Mouse (Mus musculus) midbrain, embryonic 16.5 days (tissue): ENCODE data around the gene Trpm1. TPM values are rescaled to one million over a fixed set of nuclear protein-coding genes. Genes with fewer than 3 reads are reported as not detected.

Experiments used
- ATAC-seq: fragments of 200-750 bp; cut with Nextera tagmentation; 2 replicates; pipeline ENCODE4 v1.8.0; 2017; ENCODE audit warnings: moderate TSS enrichment
- H3K27ac ChIP-seq: fragments of 300-500 bp; sonication (generic); 2 replicates; pipeline ENCODE4 v1.5.1; 2014; ENCODE audit warnings: mild to moderate bottlenecking, low read length, mixed read lengths
- H3K27me3 ChIP-seq: fragments of 300-500 bp; sonication (generic); 2 replicates; pipeline ENCODE4 v1.6.1; 2014; ENCODE audit warnings: low read depth, low read length, mixed read lengths; ENCODE audit not compliant: control insufficient read depth, insufficient read depth
- H3K36me3 ChIP-seq: fragments of 300-500 bp; sonication (generic); 2 replicates; pipeline ENCODE4 v1.6.1; 2014; ENCODE audit warnings: mild to moderate bottlenecking, low read length, moderate library complexity, mixed read lengths; ENCODE audit not compliant: control insufficient read depth, insufficient read depth
- H3K4me1 ChIP-seq: fragments of 300-500 bp; sonication (generic); 2 replicates; pipeline ENCODE4 v1.6.1; 2014; ENCODE audit warnings: mild to moderate bottlenecking, low read length, mixed read lengths; ENCODE audit not compliant: control insufficient read depth, insufficient read depth
- H3K4me2 ChIP-seq: fragments of 300-500 bp; sonication (generic); 2 replicates; pipeline ENCODE4 v1.6.1; 2014; ENCODE audit warnings: mild to moderate bottlenecking, low read length, mixed read lengths
- H3K4me3 ChIP-seq: fragments of 300-500 bp; sonication (generic); 2 replicates; pipeline ENCODE4 v1.5.1; 2014; ENCODE audit warnings: low read depth, mild to moderate bottlenecking, low read length, moderate library complexity, mixed read lengths
- H3K9ac ChIP-seq: fragments of 300-500 bp; sonication (generic); 2 replicates; pipeline ENCODE4 v1.6.1; 2014; ENCODE audit warnings: low read depth, low read length, mixed read lengths
- H3K9me3 ChIP-seq: fragments of 300-500 bp; sonication (generic); replicated peaks from 2 replicates; pipeline ENCODE4 v1.6.1; 2014; ENCODE audit warnings: mild to moderate bottlenecking, low read length, mixed read lengths; ENCODE audit not compliant: control insufficient read depth, poor library complexity, severe bottlenecking
- WGBS: fragments of 180-500 bp; shearing (Covaris S2); extraction: QIAGEN DNeasy Blood & Tissue Kit; methylation state at CpG from one replicate; pipeline ENCODE4 v1.1.7; 2014; 5-methylcytosine and 5-hydroxymethylcytosine counted together
- polyA plus RNA-seq: library from polyadenylated mRNA; unstranded; fragments of >200 nt; fragmentation: Nextera tagmentation; extraction: Ambion mirVana; gene quantifications from 2 replicates; pipeline ENCODE4 v1.2.1, GENCODE M21; 2015

Gene Trpm1
- polyA plus RNA-seq, 1 experiment from 2014 or later, result 0.20 TPM

DNA sequence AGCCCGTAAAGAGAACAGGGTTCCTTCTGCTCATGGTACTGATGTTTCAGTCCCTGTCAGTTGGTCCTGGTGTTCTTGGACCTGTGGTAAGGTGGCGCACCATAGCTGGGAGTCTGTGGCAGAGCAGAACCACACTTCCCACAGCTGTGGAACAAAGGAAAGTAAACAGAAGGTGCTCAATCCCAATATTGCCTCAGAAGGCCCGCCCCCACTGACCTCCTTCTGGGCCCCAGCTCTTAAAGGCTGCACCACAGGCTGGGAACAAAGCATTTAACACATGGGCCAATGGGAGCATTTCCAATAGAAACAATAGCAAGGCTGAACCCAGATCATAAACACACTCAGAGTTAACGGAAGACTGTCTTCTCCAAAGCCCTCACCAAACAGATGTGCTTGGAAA lies 82.9 kb downstream of the Trpm1 start:
- Histone ChIP-seq H3K4me2 (no peak overlapping the region), H3K4me1 (no peaks in the 10 kb centered on the region), H3K9me3 (no peaks in the 10 kb centered on the region), H3K4me3 (no peak overlapping the region), H3K9ac (no peak overlapping the region), H3K36me3 (no peaks in the 10 kb centered on the region), H3K27me3 (no peaks in the 10 kb centered on the region), H3K27ac (no peak overlapping the region)
- 78% methylated on average over 4 of the region's 4 CpGs for WGBS
- ATAC-seq, result no peak

DNA sequence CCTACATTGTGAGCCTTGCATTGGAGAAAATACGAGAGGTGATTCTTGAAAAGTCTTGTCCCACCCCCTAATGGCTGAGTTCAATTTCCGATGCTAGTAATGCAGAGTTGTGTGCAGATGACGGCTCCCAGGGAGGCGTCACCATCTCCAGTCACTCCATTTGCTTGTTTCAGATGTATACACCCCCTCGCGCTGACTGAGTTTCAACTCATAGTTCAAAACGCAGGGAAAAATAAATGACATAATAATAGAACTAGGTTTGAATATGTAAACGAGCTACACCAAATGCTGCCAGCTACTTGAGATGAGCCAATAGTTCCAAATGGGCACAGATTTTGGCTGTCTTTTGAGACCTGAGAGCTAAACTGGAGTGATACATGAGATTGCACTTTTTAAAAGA lies 84.1 kb downstream of the Trpm1 start:
- H3K4me2 ChIP-seq, result no peak overlapping the region
- whole genome bisulfite sequencing, result 93% methylated on average over 8 of the region's 8 CpGs
- no peak overlapping the region for H3K9ac ChIP-seq
- no peaks in the 10 kb centered on the region for H3K36me3 ChIP-seq
- no peaks in the 10 kb centered on the region for H3K4me1 ChIP-seq
- no peak overlapping the region for H3K27ac ChIP-seq
- no peaks in the 10 kb centered on the region for H3K27me3 ChIP-seq
- ATAC-seq, result no peak
- H3K9me3 ChIP-seq, result no peaks in the 10 kb centered on the region
- no peak overlapping the region for H3K4me3 ChIP-seq

DNA sequence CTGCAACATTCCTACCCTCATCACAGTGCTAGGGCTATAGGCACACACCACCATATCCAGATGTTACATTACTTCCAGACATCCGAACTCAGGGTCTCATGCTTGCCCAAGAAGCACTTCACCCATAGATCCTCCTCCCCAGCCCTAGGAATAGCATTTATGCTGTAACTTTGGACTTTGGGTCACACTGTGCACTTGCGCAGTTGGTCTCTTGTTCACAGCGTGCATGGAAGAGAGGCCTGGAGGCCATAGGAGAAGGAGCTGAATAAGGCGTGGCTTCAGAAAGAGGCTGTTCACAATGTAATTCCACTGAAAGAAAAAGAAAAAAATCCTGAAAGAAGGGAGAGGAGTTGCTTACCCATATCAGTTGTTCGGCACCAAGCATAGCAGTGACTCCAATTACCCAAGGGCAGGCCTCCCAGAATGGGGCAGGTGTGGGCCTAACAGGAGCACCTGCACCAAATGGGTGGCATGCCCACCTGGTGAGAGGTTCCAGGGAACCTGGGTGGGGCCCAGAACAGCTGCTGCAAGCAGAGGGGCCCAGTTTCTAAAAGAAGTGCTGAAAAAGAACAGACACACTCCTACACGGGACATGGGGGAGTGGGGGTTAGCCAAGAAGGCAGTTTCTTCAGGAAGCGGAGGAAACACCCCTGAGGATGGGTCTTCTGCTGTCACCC lies 84.9 kb downstream of the Trpm1 start:
- WGBS, result 91% methylated on average over 7 of the region's 7 CpGs

DNA sequence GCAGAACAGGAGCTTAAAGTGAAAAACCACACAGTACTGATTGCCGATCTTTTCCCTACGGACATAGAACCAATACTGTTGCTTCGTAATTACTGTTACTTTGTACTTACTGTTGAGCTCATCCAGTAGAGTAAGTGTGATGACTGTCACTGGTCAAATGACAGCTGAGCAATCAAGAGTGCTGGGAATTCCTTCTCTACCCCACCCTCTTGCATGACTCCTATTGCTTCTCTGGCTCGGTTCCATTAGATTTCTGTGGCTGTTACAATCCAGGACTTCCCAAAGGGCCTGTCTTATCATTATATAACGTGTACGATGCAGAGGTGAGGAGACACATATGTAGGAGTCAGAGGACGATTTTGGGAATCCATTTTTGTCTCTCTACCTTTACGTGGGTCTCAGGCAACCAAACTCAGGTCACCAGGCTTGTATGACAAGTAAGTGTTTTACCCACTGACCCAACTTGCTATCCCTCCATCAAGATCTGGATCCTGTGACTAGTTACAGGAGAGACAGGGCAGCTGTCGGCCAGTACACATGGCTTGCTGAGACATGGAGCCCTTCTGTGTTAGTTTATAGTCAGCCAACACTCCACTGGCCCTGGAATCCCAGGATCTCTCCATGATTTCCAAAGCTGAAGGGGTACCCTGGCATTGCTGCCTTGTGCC lies 85.6 kb downstream of the Trpm1 start:
- Histone ChIP-seq H3K36me3 (no peaks in the 10 kb centered on the region), H3K4me3 (no peak overlapping the region), H3K4me2 (no peak overlapping the region), H3K9ac (no peak overlapping the region), H3K9me3 (no peaks in the 10 kb centered on the region), H3K4me1 (no peaks in the 10 kb centered on the region), H3K27me3 (no peaks in the 10 kb centered on the region), H3K27ac (no peak overlapping the region)
- WGBS, result 85% methylated on average over 9 of the region's 9 CpGs
- ATAC-seq, result no peak

More for the DNA sequence above, 84.9 kb downstream of the Trpm1 start:
- Histone ChIP-seq H3K27me3 (no peaks in the 10 kb centered on the region), H3K4me3 (no peak overlapping the region), H3K4me2 (no peak overlapping the region), H3K9me3 (no peaks in the 10 kb centered on the region), H3K9ac (no peak overlapping the region), H3K4me1 (no peaks in the 10 kb centered on the region), H3K36me3 (no peaks in the 10 kb centered on the region), H3K27ac (no peak overlapping the region)
- ATAC-seq, result no peak

DNA sequence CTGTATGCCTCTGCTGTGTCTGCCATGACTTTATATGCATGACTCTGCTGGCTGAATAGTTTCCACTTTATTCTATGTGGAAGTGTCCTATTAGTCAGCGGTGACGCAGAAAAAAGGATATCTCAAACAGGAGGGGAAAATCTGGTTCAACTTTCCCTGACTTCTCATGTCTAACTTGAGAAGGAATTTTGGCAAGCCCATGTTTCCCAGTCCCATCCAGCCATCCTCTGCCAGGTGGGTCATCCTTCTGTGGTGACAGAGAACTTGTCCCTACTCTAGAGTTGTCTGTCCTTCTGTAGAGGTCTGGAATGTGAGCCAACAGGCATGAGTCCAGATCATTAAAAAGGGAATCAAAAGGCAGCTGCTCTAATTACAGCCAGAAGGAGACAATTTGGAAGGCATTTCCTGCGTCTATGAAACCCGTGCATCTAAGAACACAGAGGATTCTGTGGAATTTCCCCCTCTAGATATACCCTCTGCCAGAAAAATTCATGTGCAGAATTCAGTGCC lies 86.2 kb downstream of the Trpm1 start:
- Histone ChIP-seq H3K27me3 (no peaks in the 10 kb centered on the region), H3K4me3 (no peak overlapping the region), H3K9me3 (no peaks in the 10 kb centered on the region), H3K4me1 (no peaks in the 10 kb centered on the region), H3K9ac (no peak overlapping the region), H3K27ac (no peak overlapping the region), H3K4me2 (no peak overlapping the region), H3K36me3 (no peaks in the 10 kb centered on the region)
- no peak for ATAC-seq
- WGBS, result 83% methylated on average over 4 of the region's 4 CpGs

DNA sequence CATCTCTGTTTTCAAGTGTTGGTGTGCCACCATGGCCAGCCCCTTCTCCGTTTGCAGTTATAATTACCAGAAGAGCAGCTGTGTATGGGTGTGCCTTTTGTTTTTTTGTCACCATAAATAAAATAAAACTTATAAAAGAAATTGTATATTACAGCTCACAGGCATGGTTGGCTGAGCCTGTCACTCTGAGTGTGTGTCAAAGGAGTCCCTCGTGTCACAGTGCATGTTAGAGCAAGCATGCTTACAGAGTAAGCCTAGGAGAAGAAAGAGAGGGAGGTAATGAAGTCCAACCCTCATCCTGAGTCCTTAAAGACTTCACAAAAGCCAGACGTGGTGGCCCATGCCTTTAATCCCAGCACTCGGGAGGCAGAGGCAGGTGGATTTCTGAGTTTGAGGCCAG lies 88.8 kb downstream of the Trpm1 start:
- 73% methylated on average over 4 of the region's 4 CpGs for WGBS
- Histone ChIP-seq H3K9me3 (no peaks in the 10 kb centered on the region), H3K9ac (no peak overlapping the region), H3K4me1 (no peaks in the 10 kb centered on the region), H3K27ac (no peak overlapping the region), H3K36me3 (no peaks in the 10 kb centered on the region), H3K4me3 (no peak overlapping the region), H3K27me3 (no peaks in the 10 kb centered on the region), H3K4me2 (no peak overlapping the region)
- ATAC-seq, result no peak

DNA sequence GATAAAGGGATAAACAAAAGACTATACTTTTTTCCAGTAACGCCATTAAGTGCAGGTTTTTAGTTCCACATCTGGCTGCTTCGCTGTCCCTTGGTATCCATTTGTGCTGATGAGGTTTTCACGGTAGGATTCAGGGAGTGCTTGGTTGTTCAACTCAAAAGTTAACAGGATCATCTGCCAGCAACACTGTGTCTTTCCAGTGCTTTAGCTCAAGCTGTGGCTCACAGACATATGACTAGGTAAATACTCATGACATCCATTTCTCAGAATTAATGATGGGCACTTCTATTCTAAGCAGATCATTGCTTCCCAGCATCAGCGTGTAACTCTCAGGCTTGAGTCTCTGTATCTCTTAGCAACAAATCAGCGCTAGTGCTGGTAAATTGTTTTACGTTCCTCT lies 90.7 kb downstream of the Trpm1 start:
- Histone ChIP-seq H3K4me2 (no peak overlapping the region), H3K9me3 (no peaks in the 10 kb centered on the region), H3K27ac (no peak overlapping the region), H3K9ac (no peak overlapping the region), H3K4me3 (no peak overlapping the region), H3K4me1 (no peaks in the 10 kb centered on the region), H3K27me3 (no peaks in the 10 kb centered on the region), H3K36me3 (no peaks in the 10 kb centered on the region)
- WGBS, result 89% methylated on average over 6 of the region's 6 CpGs
- ATAC-seq, result no peak

DNA sequence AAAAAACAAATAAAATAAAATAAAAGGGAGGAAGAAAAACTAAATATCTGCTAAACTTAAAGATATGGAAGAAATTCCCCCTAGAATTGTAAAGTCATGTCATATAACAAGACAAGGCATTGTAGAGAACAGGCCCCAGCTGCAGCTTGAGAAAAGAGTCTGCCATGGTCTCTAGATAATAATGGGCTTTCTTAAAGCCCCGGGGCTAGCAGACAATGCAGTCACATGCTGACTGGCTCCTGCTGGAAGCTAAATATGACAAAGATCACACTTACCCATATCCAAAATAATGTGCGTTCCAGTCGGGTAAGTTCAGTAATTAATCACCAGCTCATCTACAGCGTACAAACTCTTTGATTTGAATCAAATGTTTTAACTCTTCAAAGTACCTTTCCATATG lies 93.1 kb downstream of the Trpm1 start:
- H3K4me3 ChIP-seq, result no peak overlapping the region
- H3K27me3 ChIP-seq, result no peaks in the 10 kb centered on the region
- no peak overlapping the region for H3K27ac ChIP-seq
- H3K4me1 ChIP-seq, result no peaks in the 10 kb centered on the region
- H3K36me3 ChIP-seq, result no peaks in the 10 kb centered on the region
- H3K9ac ChIP-seq, result no peak overlapping the region
- no peak for ATAC-seq
- WGBS, result 36% methylated on average over 4 of the region's 4 CpGs
- H3K9me3 ChIP-seq, result no peaks in the 10 kb centered on the region
- no peak overlapping the region for H3K4me2 ChIP-seq

DNA sequence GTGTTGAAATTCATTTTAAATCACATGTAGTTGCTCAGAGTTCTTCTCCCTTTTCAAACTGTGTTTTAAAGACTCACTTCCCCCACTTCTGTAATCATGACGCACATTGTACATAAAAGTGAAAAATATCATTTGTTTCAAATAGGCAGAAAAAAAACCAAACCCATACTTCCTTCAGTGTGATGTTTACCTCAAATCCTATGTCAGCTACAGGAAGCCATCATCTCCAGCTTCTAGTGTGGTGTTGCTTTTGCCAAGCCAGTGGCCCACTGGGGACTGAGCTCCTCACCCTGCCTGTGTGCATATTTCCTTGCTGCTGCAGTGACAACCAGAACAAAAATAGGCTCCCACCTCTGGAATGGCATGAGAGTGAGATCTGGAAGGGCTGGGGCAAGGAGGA lies 94.7 kb downstream of the Trpm1 start:
- H3K4me1 ChIP-seq, result no peaks in the 10 kb centered on the region
- 93% methylated on average over 1 of the region's 1 CpGs for WGBS
- H3K36me3 ChIP-seq, result no peaks in the 10 kb centered on the region
- no peak overlapping the region for H3K9ac ChIP-seq
- no peak overlapping the region for H3K4me3 ChIP-seq
- H3K4me2 ChIP-seq, result no peak overlapping the region
- no peaks in the 10 kb centered on the region for H3K9me3 ChIP-seq
- H3K27ac ChIP-seq, result no peak overlapping the region
- H3K27me3 ChIP-seq, result no peaks in the 10 kb centered on the region
- no peak for ATAC-seq
